Mouse (Mus musculus) duodenum, adult 2 months (tissue): ENCODE results near the gene Ptpn20. TPM values are rescaled to one million over a fixed set of nuclear protein-coding genes. Genes with fewer than 3 reads are reported as not detected.

ENCODE experiments used
- polyA plus RNA-seq: library from polyadenylated mRNA; depleted of rRNA; stranded (reverse); fragments of >200 nt; gene quantifications from 2 replicates; pipeline ENCODE4 v1.2.3, GENCODE M21; 2012; ENCODE audit warnings: low replicate concordance; rRNA removed

Ptpn20 gene
- not detected in 2 replicates for polyA plus RNA-seq

GRCm38 (mm10) chr14:33588951-33589350 lies at the start of gene Ptpn20:
Ptpn20 (plus strand) TSS chr14:33589207.

Other genes starting within 250 kb of the Ptpn20 start
- 6.9 and 17.5 TPM in 2 replicates for gene Mapk8, start 142.0 kb upstream of the Ptpn20 start, polyA plus RNA-seq
- gene Frmpd2, start 117.5 kb upstream of the Ptpn20 start, polyA plus RNA-seq: 0.05 TPM in 1 of 2 replicates, not detected in the other